Mouse (Mus musculus) MEL (cell line): ENCODE measurements around the gene Ano10.

ENCODE experiments used
- EP300 ChIP-seq, 2 experiments: IDR thresholded peaks; 2 replicates each; pipeline ENCODE4 v1.6.1; 2011; ENCODE audit warnings: improper control_type of control experiment in 2 of 2, low read length in 2 of 2, low read depth in 1 of 2, mild to moderate bottlenecking in 1 of 2
- GATA1 ChIP-seq: IDR thresholded peaks from 2 replicates; pipeline ENCODE4 v1.6.1; 2011; ENCODE audit warnings: low read depth, low read length, improper control_type of control experiment
- TBP ChIP-seq: IDR thresholded peaks from 2 replicates; pipeline ENCODE4 v1.8.0; 2011; ENCODE audit warnings: low read depth, low read length, improper control_type of control experiment

DNA sequence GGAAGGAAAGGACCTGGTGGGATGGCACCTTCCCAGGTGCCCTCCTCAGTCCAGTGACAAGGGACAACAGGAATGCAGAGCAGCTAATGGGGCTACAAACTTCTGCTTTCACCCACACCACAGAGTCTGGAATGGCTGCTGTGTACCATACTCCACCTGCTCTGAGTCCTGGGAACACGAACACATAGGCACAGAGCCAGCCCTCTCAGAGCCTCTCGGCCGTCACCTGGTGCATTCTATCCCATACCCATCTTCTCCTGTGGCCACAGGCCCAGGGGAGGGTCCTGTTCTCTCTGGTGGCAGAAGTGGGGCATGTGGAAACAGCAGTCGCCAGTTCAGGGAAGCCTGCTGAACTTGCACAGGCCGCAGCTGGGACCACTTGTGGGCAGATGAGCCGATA is 119.5 kb downstream of the Ano10 start:
- TF ChIP-seq GATA1: no peak
- TF ChIP-seq TBP: no peak
- TF ChIP-seq EP300 (IDR thresholded peaks at IDR 0.05; ENCODE audit: low read depth in 1 of 2, low read length in 2 of 2): no peak
